Mouse (Mus musculus) limb, embryonic 10.5 days (tissue): ENCODE results near the gene Gigyf1. TPM values are rescaled to one million over a fixed set of nuclear protein-coding genes. Genes with fewer than 3 reads are reported as not detected.

Experiments
- DNase-seq: peaks from one replicate; pipeline ENCODE4 v3.0.0-alpha.2; 2017; ENCODE audit warnings: low spot score
- H3K27ac ChIP-seq: fragments of 300-500 bp; sonication (generic); 2 replicates; pipeline ENCODE4 v1.5.1; 2016; ENCODE audit warnings: mild to moderate bottlenecking
- H3K27me3 ChIP-seq: fragments of 300-500 bp; sonication (generic); 2 replicates; pipeline ENCODE4 v1.6.1; 2016; ENCODE audit warnings: low read depth, mild to moderate bottlenecking; ENCODE audit not compliant: poor library complexity, severe bottlenecking
- H3K36me3 ChIP-seq: fragments of 300-500 bp; sonication (generic); 2 replicates; pipeline ENCODE4 v1.6.1; 2016; ENCODE audit warnings: mild to moderate bottlenecking, moderate library complexity
- H3K4me1 ChIP-seq: fragments of 300-500 bp; sonication (generic); 2 replicates; pipeline ENCODE4 v1.6.1; 2016
- H3K4me3 ChIP-seq: fragments of 300-500 bp; sonication (generic); 2 replicates; pipeline ENCODE4 v1.5.1; 2016; ENCODE audit warnings: mild to moderate bottlenecking, moderate library complexity
- H3K9me3 ChIP-seq: fragments of 300-500 bp; sonication (generic); replicated peaks from 2 replicates; pipeline ENCODE4 v1.6.1; 2016; ENCODE audit warnings: mild to moderate bottlenecking
- WGBS: fragments of 180-500 bp; shearing (Covaris S2); methylation state at CpG from one replicate; pipeline ENCODE4 v1.1.7; 2016; 5-methylcytosine and 5-hydroxymethylcytosine counted together
- polyA plus RNA-seq: library from polyadenylated mRNA; unstranded; fragments of >200 nt; fragmentation: Nextera tagmentation; extraction: Ambion mirVana; gene quantifications from 2 replicates; pipeline ENCODE4 v1.2.1, GENCODE M21; 2016

The Gigyf1 gene
- polyA plus RNA-seq: 13.5 and 14.6 TPM in 2 replicates

DNA sequence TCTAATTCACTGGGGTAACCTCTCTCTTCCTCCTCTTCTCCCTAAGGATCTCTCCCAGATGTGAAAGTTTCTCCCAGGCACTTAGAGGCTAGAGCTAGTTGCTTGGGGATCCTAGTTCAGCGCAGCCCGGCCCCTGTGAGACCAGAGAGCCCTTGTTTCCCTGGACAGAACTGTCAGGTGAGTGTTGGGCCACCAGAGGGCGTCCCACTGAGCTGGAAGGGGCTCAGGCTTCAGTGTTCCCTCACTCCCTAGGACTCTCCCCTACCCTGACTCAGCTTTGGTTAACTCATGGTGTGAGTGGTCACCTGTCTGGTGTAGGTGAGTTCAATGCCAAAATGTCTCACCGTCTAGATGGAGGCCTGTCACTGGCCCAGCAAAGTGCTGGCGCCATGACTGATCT, at the start of gene Gigyf1:
Gene Gigyf1, plus strand, starts transcription at position 113 of the 400 bp plus-strand sequence.
- Histone ChIP-seq H3K36me3 (peaks cover 86% of the 10 kb centered on the region), H3K9me3 (no peaks in the 10 kb centered on the region), H3K27me3 (no peaks in the 10 kb centered on the region), H3K27ac (no peak within 1 kb of the TSS), H3K4me1 (peaks cover 10% of the 10 kb centered on the region), H3K4me3 (no peak within 1 kb of the TSS)
- WGBS: 78% methylated on average over 5 of the region's 5 CpGs
- peak; percentile 56 for DNase-seq

- Histone ChIP-seq H3K36me3 (no peaks in the 10 kb centered on the region), H3K9me3 (no peaks in the 10 kb centered on the region), H3K4me1 (peaks cover 5% of the 10 kb centered on the region; the same call in 1 of the 2 replicates), H3K4me3 (no peak overlapping the region), H3K27me3 (no peaks in the 10 kb centered on the region), H3K27ac (no peak overlapping the region)
- no peak for DNase-seq
- 71% methylated on average over 5 of the region's 5 CpGs for WGBS
Observed at GRCm38 (mm10) chr5:137472252-137472904, 46.0 kb upstream of the Gigyf1 start.

GRCm38 (mm10) chr5:137474351-137474750, 44.0 kb upstream of the Gigyf1 start:
- DNase-seq: no peak
- Histone ChIP-seq H3K9me3 (no peaks in the 10 kb centered on the region), H3K4me3 (no peak overlapping the region), H3K27me3 (no peaks in the 10 kb centered on the region), H3K36me3 (no peaks in the 10 kb centered on the region), H3K4me1 (peaks cover 5% of the 10 kb centered on the region; the same call in 1 of the 2 replicates), H3K27ac (0 out of 2 replicates have a peak overlapping the region, but pooled peaks have one; percentile 0)
- 54% methylated on average over 2 of the region's 2 CpGs for WGBS

DNA sequence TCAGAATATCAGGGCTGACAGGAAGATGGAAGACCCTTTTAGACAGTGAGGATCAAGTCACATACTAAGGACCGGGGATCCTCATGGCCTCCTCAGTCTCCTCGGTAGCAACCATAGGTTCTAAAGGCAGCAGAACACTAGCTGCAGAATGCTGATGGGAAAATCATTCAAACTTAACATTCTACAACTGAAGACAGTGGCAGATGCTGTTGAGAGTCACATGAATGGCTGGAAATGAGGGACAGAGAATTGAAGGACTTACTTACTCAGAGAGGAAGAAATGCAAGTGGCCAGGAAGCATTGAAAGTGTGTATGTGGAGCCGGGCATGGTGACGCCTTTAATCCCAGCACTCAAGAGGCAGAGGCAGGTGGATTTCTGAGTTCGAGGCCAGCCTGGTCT, 41.4 kb upstream of the Gigyf1 start, which contains the start of gene Zan:
Gene Zan, minus strand, starts transcription at position 101 of the 400 bp plus-strand sequence.
- WGBS: 83% methylated on average over 5 of the region's 5 CpGs
- H3K36me3 ChIP-seq: no peaks in the 10 kb centered on the region
- H3K4me1 ChIP-seq: peaks cover 12% of the 10 kb centered on the region

DNA sequence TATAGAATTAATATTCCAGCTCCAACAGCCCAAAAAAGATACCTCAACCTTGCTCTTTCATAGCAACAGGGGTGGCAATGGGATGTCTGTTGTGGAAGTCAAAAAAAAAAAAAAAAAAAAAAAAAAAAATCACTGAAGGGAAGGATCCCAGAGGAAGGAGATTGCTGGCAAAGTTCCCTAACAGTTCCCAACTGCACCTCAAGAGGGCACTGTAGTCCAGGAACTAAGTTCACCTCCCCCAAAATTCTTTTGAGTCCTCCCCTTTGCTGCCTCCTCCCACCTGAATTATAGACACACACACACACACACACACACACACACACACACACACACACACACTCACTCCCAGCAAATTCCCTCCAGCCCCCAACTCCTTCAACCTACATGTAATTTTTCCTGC, 37.2 kb upstream of the Gigyf1 start:
- Histone ChIP-seq H3K36me3 (no peaks in the 10 kb centered on the region), H3K4me3 (no peak overlapping the region), H3K9me3 (no peaks in the 10 kb centered on the region), H3K27ac (no peak overlapping the region), H3K4me1 (peaks cover 27% of the 10 kb centered on the region), H3K27me3 (peaks cover 21% of the 10 kb centered on the region)
- peak; percentile 78 for DNase-seq

More for the DNA sequence above, 41.4 kb upstream of the Gigyf1 start, which contains the start of gene Zan:
- Histone ChIP-seq H3K27me3 (no peaks in the 10 kb centered on the region), H3K27ac (no peak within 1 kb of the TSS), H3K9me3 (no peaks in the 10 kb centered on the region), H3K4me3 (no peak within 1 kb of the TSS)
- DNase-seq: no peak

- Histone ChIP-seq H3K4me3 (no peak overlapping the region), H3K36me3 (no peaks in the 10 kb centered on the region), H3K27ac (peak overlapping the region; percentile 58), H3K9me3 (no peaks in the 10 kb centered on the region), H3K4me1 (peaks cover 30% of the 10 kb centered on the region), H3K27me3 (peaks cover 26% of the 10 kb centered on the region)
- DNase-seq: no peak
- 30% methylated on average over 8 of the region's 8 CpGs for WGBS
Observed at GRCm38 (mm10) chr5:137481897-137482296, 36.5 kb upstream of the Gigyf1 start.

GRCm38 (mm10) chr5:137485071-137485850, 33.1 kb upstream of the Gigyf1 start:
- Histone ChIP-seq H3K4me3 (peak overlapping the region; percentile 57), H3K27ac (peak overlapping the region; percentile 76), H3K27me3 (peaks cover 26% of the 10 kb centered on the region), H3K9me3 (no peaks in the 10 kb centered on the region), H3K36me3 (no peaks in the 10 kb centered on the region), H3K4me1 (peaks cover 30% of the 10 kb centered on the region)
- WGBS: 8% methylated on average over 30 of the region's 30 CpGs
- DNase-seq: peak; percentile 46

DNA sequence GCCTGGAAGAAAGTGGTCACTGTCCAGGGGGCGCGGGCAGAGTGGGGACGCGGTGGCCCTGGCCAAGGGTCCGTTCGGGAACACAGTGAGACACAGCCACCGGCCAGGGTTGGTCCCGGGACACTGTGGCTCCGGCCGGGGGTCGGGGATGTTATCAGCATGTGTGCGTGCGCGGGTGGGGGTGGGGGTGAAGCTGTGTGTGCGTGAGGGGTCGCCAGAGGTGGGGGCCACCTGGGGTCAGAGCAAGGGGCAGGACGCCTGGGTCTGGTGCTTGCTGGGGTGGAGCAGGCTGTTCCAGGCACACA, 32.5 kb upstream of the Gigyf1 start:
- Histone ChIP-seq H3K4me1 (peaks cover 30% of the 10 kb centered on the region), H3K36me3 (no peaks in the 10 kb centered on the region), H3K27ac (peak overlapping the region; percentile 76)

DNA sequence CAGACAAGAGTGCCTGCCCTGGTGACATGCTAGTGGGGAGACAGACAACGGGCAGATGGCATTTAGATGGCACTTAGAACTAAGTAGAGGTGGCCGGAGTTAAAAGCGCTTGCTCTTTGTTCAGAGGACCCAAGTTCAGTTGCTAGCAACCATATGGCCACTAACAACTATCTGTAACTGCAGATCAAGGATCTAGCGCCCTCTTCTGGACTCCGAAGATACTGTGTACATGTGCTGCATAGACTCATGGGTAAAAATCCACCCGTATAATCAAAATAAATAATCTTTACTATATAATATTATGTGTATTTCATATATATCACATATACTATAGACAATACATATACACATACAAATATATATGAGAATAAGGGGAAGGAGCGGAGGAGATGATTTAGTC, 30.7 kb upstream of the Gigyf1 start:
- DNase-seq: no peak
- Histone ChIP-seq H3K27me3 (peaks cover 26% of the 10 kb centered on the region), H3K27ac (no peak overlapping the region), H3K9me3 (no peaks in the 10 kb centered on the region), H3K4me1 (peaks cover 17% of the 10 kb centered on the region), H3K36me3 (no peaks in the 10 kb centered on the region), H3K4me3 (no peak overlapping the region)
- WGBS: 83% methylated on average over 7 of the region's 7 CpGs

More for the DNA sequence above, 32.5 kb upstream of the Gigyf1 start:
- Histone ChIP-seq H3K9me3 (no peaks in the 10 kb centered on the region), H3K27me3 (peaks cover 26% of the 10 kb centered on the region), H3K4me3 (peak overlapping the region; percentile 57)
- 2% methylated on average over 17 of the region's 17 CpGs for WGBS
- peak; percentile 53 for DNase-seq

DNA sequence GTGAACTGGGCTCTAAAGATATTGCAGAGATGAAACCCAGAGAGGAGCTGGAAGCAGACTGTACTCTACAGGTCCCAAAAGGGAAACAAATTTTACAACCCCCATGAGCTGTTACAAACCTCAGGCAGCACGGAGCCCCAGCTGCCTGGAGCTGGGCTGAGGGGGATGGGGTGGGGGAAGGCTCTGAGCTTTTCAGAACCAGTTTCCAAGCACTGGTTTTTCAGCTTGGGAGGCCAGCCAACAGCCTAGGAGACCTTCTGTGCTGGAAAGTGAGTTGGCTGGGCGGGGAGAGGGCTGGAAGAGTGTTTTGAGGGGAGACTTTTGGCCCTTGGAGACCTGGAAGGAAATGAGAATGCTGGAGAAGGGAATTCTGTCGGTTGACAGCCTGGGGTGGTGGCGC, 26.8 kb upstream of the Gigyf1 start:
- H3K27me3 ChIP-seq: 0 out of 2 replicates have a peak, but pooled peaks cover 2% of the 10 kb centered on the region
- WGBS: 61% methylated on average over 4 of the region's 4 CpGs
- no peak overlapping the region for H3K4me3 ChIP-seq
- no peaks in the 10 kb centered on the region for H3K9me3 ChIP-seq
- no peak for DNase-seq
- H3K27ac ChIP-seq: no peak overlapping the region
- H3K36me3 ChIP-seq: no peaks in the 10 kb centered on the region
- H3K4me1 ChIP-seq: no peaks in the 10 kb centered on the region; the same call in 1 of the 2 replicates

DNA sequence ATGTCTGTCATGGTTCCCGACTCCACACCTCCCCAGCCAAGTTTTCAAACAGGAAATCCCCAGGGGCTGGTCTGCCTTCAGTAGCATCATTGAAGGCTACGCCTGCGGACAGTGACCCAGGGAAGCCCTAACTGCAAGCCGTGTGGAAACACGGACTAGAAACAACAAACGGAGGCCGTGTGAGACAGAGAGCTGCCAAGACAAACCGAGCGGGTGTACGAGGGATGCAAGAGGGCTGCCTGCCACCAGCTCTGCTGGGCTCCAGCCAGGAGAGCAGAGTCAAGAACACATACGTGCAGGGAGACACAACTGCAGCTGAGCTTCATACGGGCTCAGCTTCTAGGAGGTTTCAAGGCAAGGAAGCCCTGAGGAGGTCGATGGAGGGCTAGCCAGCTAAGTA, 24.5 kb upstream of the Gigyf1 start:
- no peak overlapping the region for H3K4me3 ChIP-seq
- no peaks in the 10 kb centered on the region for H3K27me3 ChIP-seq
- no peak overlapping the region for H3K27ac ChIP-seq
- WGBS: 86% methylated on average over 13 of the region's 13 CpGs
- H3K36me3 ChIP-seq: no peaks in the 10 kb centered on the region
- DNase-seq: no peak
- no peaks in the 10 kb centered on the region; the same call in 1 of the 2 replicates for H3K4me1 ChIP-seq
- H3K9me3 ChIP-seq: no peaks in the 10 kb centered on the region

GRCm38 (mm10) chr5:137500186-137500585, 18.2 kb upstream of the Gigyf1 start:
- Histone ChIP-seq H3K27ac (no peak overlapping the region), H3K9me3 (no peaks in the 10 kb centered on the region), H3K4me3 (no peak overlapping the region), H3K36me3 (peaks cover 15% of the 10 kb centered on the region), H3K4me1 (peaks cover 17% of the 10 kb centered on the region), H3K27me3 (no peaks in the 10 kb centered on the region)
- DNase-seq: no peak
- 93% methylated on average over 7 of the region's 7 CpGs for WGBS
